ENCODE assay signal across 28 mouse cellular contexts in the genomic region with DNA sequence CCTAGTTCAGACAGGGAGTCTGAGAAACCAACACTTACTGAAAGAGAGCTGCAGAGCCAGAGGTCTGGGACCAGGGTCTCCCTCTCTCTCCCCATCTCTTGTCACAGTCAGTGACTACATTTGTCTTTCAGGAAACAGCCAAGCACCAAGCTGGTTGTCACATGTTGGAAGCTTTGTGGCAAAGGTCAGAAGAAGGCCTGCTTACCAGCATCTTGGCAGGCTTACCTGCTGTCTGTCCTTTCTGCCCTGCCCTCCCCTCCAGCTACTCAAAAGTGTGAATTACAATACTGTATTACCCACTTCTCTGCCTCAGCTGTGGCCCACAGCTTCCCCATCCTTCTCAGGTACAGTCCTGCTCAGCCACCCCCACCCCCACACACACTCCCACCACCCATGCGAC. TPM values are rescaled to one million over a fixed set of nuclear protein-coding genes. Genes with fewer than 3 reads are reported as not detected.
DNase-seq lines count a peak whose midpoint lies in the region; ATAC-seq and TF ChIP-seq lines count a peak whose summit lies in the region.
"Had no signal": no experiment of that assay in that cellular context is flagged by ENCODE, and none has a peak within 500 bp of the region (broad histone marks: within the 10 kb centered on the region; RNA-seq: fewer than 3 reads in every experiment).

No protein-coding gene starts in this region.

- TF ChIP-seq CTCF in heart, adult 2 months (IDR thresholded peaks at IDR 0.05), result no peak

- H3K4me2 ChIP-seq in heart, embryonic 11.5 days, result no peak overlapping the region
- H3K4me2 ChIP-seq in kidney, embryonic 16.5 days (replicated peaks; ENCODE audit: low read depth, low read length), result no peak overlapping the region
- H3K4me2 ChIP-seq: embryonic facial prominence, embryonic 15.5 days; forebrain, embryonic 12.5 days; hindbrain, embryonic 14.5 days; limb, embryonic 12.5 days; liver, embryonic 15.5 days; lung, embryonic 14.5 days had no signal

- H3K9me3 ChIP-seq in heart, embryonic 11.5 days (replicated peaks; ENCODE audit: control insufficient read depth, low read length), result no peaks in the 10 kb centered on the region
- H3K9me3 ChIP-seq in kidney, embryonic 16.5 days (ENCODE audit: low read length), result peaks cover 4% of the 10 kb centered on the region; the same call in 1 of the 2 replicates
- H3K9me3 ChIP-seq: embryonic facial prominence, embryonic 10.5 days; embryonic facial prominence, embryonic 15.5 days; forebrain, embryonic 12.5 days; liver, embryonic 15.5 days had no signal

- intact Hi-C loops in heart, adult 2 months (cut with DNase I), result no loop called here
- intact Hi-C loops in heart, postnatal 10 days (cut with DNase I), result loop anchor here (2.0 to 5.0 kb wide), 2 partner anchors 25 to 282 kb away; a partner anchor contains a TSS

- H3K27ac ChIP-seq in heart, adult 2 months, result peak overlapping the region; percentile 77
- H3K27ac ChIP-seq in heart, embryonic 11.5 days (ENCODE audit: low read depth, low read length), result no peak overlapping the region
- no peak overlapping the region for H3K27ac ChIP-seq in kidney, embryonic 16.5 days (ENCODE audit: low read length)
- H3K27ac ChIP-seq: embryonic facial prominence, embryonic 10.5 days; embryonic facial prominence, embryonic 15.5 days; forebrain, embryonic 12.5 days; hindbrain, embryonic 14.5 days; limb, embryonic 12.5 days; liver, embryonic 15.5 days had no signal

- TF ChIP-seq EP300 in heart, adult 2 months (IDR thresholded peaks at IDR 0.05; ENCODE audit: insufficient read depth, low read depth, low read length), result no peak

- no peak for TF ChIP-seq POLR2A in heart, adult 2 months (IDR thresholded peaks at IDR 0.05; ENCODE audit: insufficient read depth, low read depth, low read length)

- no peaks in the 10 kb centered on the region for H3K36me3 ChIP-seq in heart, adult 2 months (ENCODE audit: control insufficient read depth, insufficient read depth, low read length)
- no peaks in the 10 kb centered on the region for H3K36me3 ChIP-seq in heart, embryonic 11.5 days (ENCODE audit: control insufficient read depth, insufficient read depth, low read length)
- H3K36me3 ChIP-seq in kidney, embryonic 16.5 days (ENCODE audit: insufficient read depth, low read length), result no peaks in the 10 kb centered on the region
- H3K36me3 ChIP-seq: embryonic facial prominence, embryonic 10.5 days; embryonic facial prominence, embryonic 15.5 days; forebrain, embryonic 12.5 days; limb, embryonic 12.5 days; liver, embryonic 15.5 days had no signal

- no peaks in the 10 kb centered on the region for H3K79me2 ChIP-seq in heart, adult 2 months (replicated peaks; ENCODE audit: control insufficient read depth, insufficient read depth, low read length)

- 44% methylated on average over 1 of the region's 1 CpGs for WGBS in heart, adult 2 months
- WGBS in heart, embryonic 11.5 days (ENCODE audit: insufficient replicate concordance), result 77% methylated on average over 1 of the region's 1 CpGs
- WGBS in kidney, embryonic 16.5 days, result 65% methylated on average over 1 of the region's 1 CpGs

- no peak overlapping the region for H3K4me3 ChIP-seq in heart, adult 2 months
- H3K4me3 ChIP-seq in heart, embryonic 11.5 days (ENCODE audit: low read depth, low read length), result no peak overlapping the region
- no peak overlapping the region for H3K4me3 ChIP-seq in kidney, embryonic 16.5 days (ENCODE audit: low read length)
- H3K4me3 ChIP-seq: embryonic facial prominence, embryonic 10.5 days; embryonic facial prominence, embryonic 15.5 days; forebrain, embryonic 12.5 days; limb, embryonic 12.5 days; liver, embryonic 15.5 days had no signal

- H3K4me1 ChIP-seq in heart, adult 2 months (ENCODE audit: control insufficient read depth, insufficient read depth, low read length), result no peaks in the 10 kb centered on the region
- no peaks in the 10 kb centered on the region for H3K4me1 ChIP-seq in heart, embryonic 11.5 days (ENCODE audit: control insufficient read depth, insufficient read depth, low read length)
- H3K4me1 ChIP-seq in kidney, embryonic 16.5 days (ENCODE audit: insufficient read depth, low read length), result peaks cover 3% of the 10 kb centered on the region; the same call in 1 of the 2 replicates

- no peaks in the 10 kb centered on the region for H3K27me3 ChIP-seq in heart, adult 2 months (ENCODE audit: control insufficient read depth, insufficient read depth, low read length)
- H3K27me3 ChIP-seq in heart, embryonic 11.5 days (ENCODE audit: control insufficient read depth, insufficient read depth, low read length), result no peaks in the 10 kb centered on the region
- no peaks in the 10 kb centered on the region for H3K27me3 ChIP-seq in kidney, embryonic 16.5 days (ENCODE audit: insufficient read depth, low read length)
- H3K27me3 ChIP-seq: embryonic facial prominence, embryonic 15.5 days; forebrain, embryonic 12.5 days; liver, embryonic 15.5 days had no signal

- H3K9ac ChIP-seq in heart, adult 2 months (ENCODE audit: low read depth, low read length), result peak overlapping the region; percentile 6; the same call in 1 of the 2 replicates
- H3K9ac ChIP-seq in heart, embryonic 11.5 days (ENCODE audit: low read depth, low read length), result no peak overlapping the region
- H3K9ac ChIP-seq in kidney, embryonic 16.5 days (replicated peaks; ENCODE audit: low read length), result no peak overlapping the region
- H3K9ac ChIP-seq: embryonic facial prominence, embryonic 15.5 days; forebrain, embryonic 12.5 days; forebrain, postnatal 0 days; hindbrain, embryonic 14.5 days; limb, embryonic 12.5 days; liver, embryonic 15.5 days; lung, embryonic 14.5 days had no signal

- peak; percentile 10 for DNase-seq in adrenal gland, postnatal 10 days
- DNase-seq in adrenal gland, postnatal 36 days, result no peak
- DNase-seq in heart, adult 2 months, result peak in 1 of 2 experiments; percentile 11
- peak; percentile 23 for DNase-seq in kidney, adult 11 months
- DNase-seq in heart, postnatal 10 days, result peak; percentile 13 to 25
- DNase-seq: adrenal gland, adult 2 months; cerebellum, adult 8-10 months; cerebellum, postnatal 25 days; forebrain, postnatal 0 days; gastrocnemius, postnatal 14 days; kidney, postnatal 10 days; layer of hippocampus, adult 9-11 months; lung, embryonic 14.5 days; lung, postnatal 14 days; right cerebral cortex, adult 18-20 months; spleen, adult 18-20 months; thymus, postnatal 14 days had no signal

- no peak for ATAC-seq in heart, embryonic 11.5 days (replicated peaks; ENCODE audit: insufficient number of reproducible peaks, low FRiP score, low TSS enrichment)
- no peak for ATAC-seq in kidney, embryonic 16.5 days (ENCODE audit: low FRiP score, low TSS enrichment)
- ATAC-seq: activated CD4-positive, CD25-positive, alpha-beta regulatory T cell, adult 4 months; forebrain, postnatal 0 days; intestine, postnatal 0 days; midbrain, embryonic 16.5 days had no signal

RNA-seq across cellular contexts. Expression of a gene that starts 24.4 kb away (rescaled TPM):
- 1 to 10 TPM; 7.8 to 10.0 TPM for total RNA-seq in adrenal gland, postnatal 10 days (2021)
- 1 to 10 TPM; 6.1 to 6.2 TPM for total RNA-seq in adrenal gland, postnatal 36 days (2021)
- total RNA-seq in heart, adult 2 months (2021), result 1 to 10 TPM; 5.2 to 7.4 TPM
- 2.9 and 4.5 TPM in 2 replicates for polyA plus RNA-seq in heart, adult 2 months (2012; rRNA removed)
- 3.9 and 4.1 TPM in 2 replicates for polyA plus RNA-seq in heart, embryonic 11.5 days (2014; fragmentation: Nextera tagmentation; extraction: Ambion mirVana)
- 4.1 and 6.8 TPM in 2 replicates for polyA plus RNA-seq in kidney, embryonic 16.5 days (2015; fragmentation: Nextera tagmentation; extraction: Ambion mirVana)
- 10 to 100 TPM in 1 of 2 experiments, 1 to 10 TPM in 1; 8.7 to 11.0 TPM for total RNA-seq in heart, postnatal 10 days (2021)

Comparison
In these comparisons a context has a peak if more than half of its experiments do, and no peak if none do; other contexts are left out.
1. DNase-seq: peak in adrenal gland, postnatal 10 days (single experiment), kidney, adult 11 months (single experiment) and heart, postnatal 10 days (2 of 2); none in adrenal gland, postnatal 36 days (0 of 2).